Mouse (Mus musculus): ENCODE measurements at regions not wholly inside any gene's neighbourhood (a gene's known extent, or its start where the extent isn't known, plus 50 kb on each side); places are given as distances from the start of the nearest gene placed in this dataset.

GRCm38 (mm10) chr10:99425265-99425664 is 162.2 kb downstream of the Dusp6 start:
- Histone ChIP-seq H3K27ac (replicated peaks; ENCODE audit: low read depth, low read length) (no peak overlapping the region), H3K4me3 (replicated peaks; ENCODE audit: low read depth, low read length) (no peak overlapping the region), H3K27me3 (ENCODE audit: control insufficient read depth, insufficient read depth, low read length) (no peaks in the 10 kb centered on the region), H3K4me2 (ENCODE audit: low read length) (no peak overlapping the region), H3K36me3 (ENCODE audit: control insufficient read depth, insufficient read depth, low read length) (no peaks in the 10 kb centered on the region), H3K9me3 (ENCODE audit: control insufficient read depth, low read length) (no peaks in the 10 kb centered on the region), H3K4me1 (ENCODE audit: control insufficient read depth, insufficient read depth, low read length) (no peaks in the 10 kb centered on the region), H3K9ac (replicated peaks; ENCODE audit: low read length) (no peak overlapping the region)
- WGBS: 90% methylated on average over 4 of the region's 4 CpGs
- ATAC-seq (ENCODE audit: low FRiP score, low TSS enrichment) (no peak), DNase-seq (no peak)

- Histone ChIP-seq H3K4me3 (replicated peaks; ENCODE audit: low read depth, low read length) (no peak overlapping the region), H3K9ac (replicated peaks; ENCODE audit: low read length) (no peak overlapping the region), H3K4me1 (ENCODE audit: control insufficient read depth, insufficient read depth, low read length) (no peaks in the 10 kb centered on the region), H3K27ac (replicated peaks; ENCODE audit: low read depth, low read length) (no peak overlapping the region), H3K36me3 (ENCODE audit: control insufficient read depth, insufficient read depth, low read length) (no peaks in the 10 kb centered on the region), H3K27me3 (ENCODE audit: control insufficient read depth, insufficient read depth, low read length) (no peaks in the 10 kb centered on the region), H3K9me3 (ENCODE audit: control insufficient read depth, low read length) (no peaks in the 10 kb centered on the region), H3K4me2 (ENCODE audit: low read length) (no peak overlapping the region)
- no peak for ATAC-seq (ENCODE audit: low FRiP score, low TSS enrichment)
- WGBS: 64% methylated on average over 9 of the region's 9 CpGs
- no peak for DNase-seq
Measured at GRCm38 (mm10) chr10:99430175-99430574, 167.1 kb downstream of the Dusp6 start.

- Histone ChIP-seq H3K27me3 (ENCODE audit: control insufficient read depth, insufficient read depth, low read length) (no peaks in the 10 kb centered on the region), H3K4me1 (ENCODE audit: control insufficient read depth, insufficient read depth, low read length) (no peaks in the 10 kb centered on the region), H3K9ac (replicated peaks; ENCODE audit: low read length) (no peak overlapping the region), H3K27ac (replicated peaks; ENCODE audit: low read depth, low read length) (no peak overlapping the region), H3K4me2 (ENCODE audit: low read length) (no peak overlapping the region), H3K4me3 (replicated peaks; ENCODE audit: low read depth, low read length) (no peak overlapping the region), H3K36me3 (ENCODE audit: control insufficient read depth, insufficient read depth, low read length) (no peaks in the 10 kb centered on the region), H3K9me3 (ENCODE audit: control insufficient read depth, low read length) (no peaks in the 10 kb centered on the region)
- WGBS: 67% methylated on average over 16 of the region's 16 CpGs
- ATAC-seq (ENCODE audit: low FRiP score, low TSS enrichment) (no peak), DNase-seq (no peak)
Measured at GRCm38 (mm10) chr10:99430669-99431561, 167.9 kb downstream of the Dusp6 start.

DNA sequence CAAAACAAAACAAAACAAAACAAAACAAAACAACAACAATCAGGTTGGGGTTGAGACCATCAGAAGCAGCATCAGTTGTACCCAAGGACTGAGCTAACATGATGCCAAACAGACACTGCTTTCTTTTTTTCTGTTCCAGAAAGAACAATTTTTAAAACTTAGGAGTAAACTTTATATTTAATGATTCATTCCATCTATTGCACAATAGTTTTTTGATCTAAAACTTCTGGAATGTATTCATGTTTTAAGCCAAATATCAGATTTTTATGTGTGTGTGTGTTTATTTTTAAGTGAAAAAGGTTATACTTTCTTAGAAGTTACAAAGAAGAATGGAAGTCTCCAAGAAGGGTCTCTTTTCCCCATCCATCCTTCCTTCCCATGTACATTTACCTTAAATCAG is 174.0 kb downstream of the Dusp6 start:
- Histone ChIP-seq H3K4me3 (replicated peaks; ENCODE audit: low read depth, low read length) (no peak overlapping the region), H3K4me1 (ENCODE audit: control insufficient read depth, insufficient read depth, low read length) (no peaks in the 10 kb centered on the region), H3K27ac (replicated peaks; ENCODE audit: low read depth, low read length) (no peak overlapping the region), H3K9me3 (ENCODE audit: control insufficient read depth, low read length) (no peaks in the 10 kb centered on the region), H3K4me2 (ENCODE audit: low read length) (no peak overlapping the region), H3K36me3 (ENCODE audit: control insufficient read depth, insufficient read depth, low read length) (no peaks in the 10 kb centered on the region), H3K27me3 (ENCODE audit: control insufficient read depth, insufficient read depth, low read length) (no peaks in the 10 kb centered on the region), H3K9ac (replicated peaks; ENCODE audit: low read length) (no peak overlapping the region)
- DNase-seq (no peak), ATAC-seq (ENCODE audit: low FRiP score, low TSS enrichment) (no peak)

DNA sequence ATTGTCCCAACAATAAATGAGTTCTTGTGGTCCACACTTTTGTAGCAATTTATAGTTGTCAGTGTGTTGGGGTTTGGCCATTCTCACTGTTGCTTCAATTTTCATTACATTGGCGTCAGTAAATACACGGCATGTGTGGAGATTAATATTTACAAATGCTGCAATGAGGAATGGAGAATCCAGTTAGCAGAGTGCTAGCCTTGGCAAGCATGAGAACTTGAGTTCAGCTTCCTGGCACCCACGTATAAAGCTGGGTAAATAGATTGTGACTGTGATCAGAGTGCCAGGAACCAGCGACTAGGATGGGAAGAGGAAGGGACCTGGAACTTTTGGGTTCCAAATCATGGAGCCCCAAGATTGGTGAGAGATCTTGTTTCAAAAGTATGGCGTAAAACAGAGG is 177.1 kb downstream of the Dusp6 start:
- H3K27ac ChIP-seq (replicated peaks; ENCODE audit: low read depth, low read length): no peak overlapping the region
- H3K9ac ChIP-seq (replicated peaks; ENCODE audit: low read length): no peak overlapping the region
- DNase-seq (no peak), ATAC-seq (ENCODE audit: low FRiP score, low TSS enrichment) (no peak)
- no peaks in the 10 kb centered on the region for H3K27me3 ChIP-seq (ENCODE audit: control insufficient read depth, insufficient read depth, low read length)
- H3K9me3 ChIP-seq (ENCODE audit: control insufficient read depth, low read length): no peaks in the 10 kb centered on the region
- H3K4me1 ChIP-seq (ENCODE audit: control insufficient read depth, insufficient read depth, low read length): no peaks in the 10 kb centered on the region
- H3K36me3 ChIP-seq (ENCODE audit: control insufficient read depth, insufficient read depth, low read length): no peaks in the 10 kb centered on the region
- no peak overlapping the region for H3K4me2 ChIP-seq (ENCODE audit: low read length)
- H3K4me3 ChIP-seq (replicated peaks; ENCODE audit: low read depth, low read length): no peak overlapping the region
- WGBS: 92% methylated on average over 5 of the region's 5 CpGs

DNA sequence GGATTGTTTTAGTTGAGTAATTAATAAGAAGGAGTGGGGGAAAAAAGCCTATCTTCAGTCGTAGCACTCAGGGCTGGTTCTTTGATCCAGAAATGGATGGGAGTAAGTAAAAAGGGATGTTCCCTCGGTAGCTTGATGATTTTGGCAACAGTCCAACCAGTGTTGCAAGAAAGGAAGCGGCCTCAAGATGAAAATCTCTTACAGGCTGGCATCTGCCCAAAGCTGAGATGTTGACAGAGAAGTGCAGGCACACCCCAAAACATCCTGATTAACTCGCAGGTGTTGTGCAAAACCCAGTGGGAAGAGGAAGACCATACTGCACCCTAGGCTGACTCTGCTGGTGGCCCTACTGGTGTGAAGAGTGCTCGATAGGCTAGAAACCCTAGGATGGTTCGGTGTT is 178.0 kb downstream of the Dusp6 start:
- H3K4me1 ChIP-seq (ENCODE audit: control insufficient read depth, insufficient read depth, low read length): no peaks in the 10 kb centered on the region
- no peak overlapping the region for H3K27ac ChIP-seq (replicated peaks; ENCODE audit: low read depth, low read length)
- no peak overlapping the region for H3K4me2 ChIP-seq (ENCODE audit: low read length)
- no peaks in the 10 kb centered on the region for H3K27me3 ChIP-seq (ENCODE audit: control insufficient read depth, insufficient read depth, low read length)
- H3K4me3 ChIP-seq (replicated peaks; ENCODE audit: low read depth, low read length): no peak overlapping the region
- H3K9ac ChIP-seq (replicated peaks; ENCODE audit: low read length): no peak overlapping the region
- H3K36me3 ChIP-seq (ENCODE audit: control insufficient read depth, insufficient read depth, low read length): no peaks in the 10 kb centered on the region
- DNase-seq: peak; percentile 75
- WGBS: 57% methylated on average over 6 of the region's 6 CpGs
- H3K9me3 ChIP-seq (ENCODE audit: control insufficient read depth, low read length): no peaks in the 10 kb centered on the region
- no peak for ATAC-seq (ENCODE audit: low FRiP score, low TSS enrichment)

- ATAC-seq (ENCODE audit: low FRiP score, low TSS enrichment) (no peak), DNase-seq (no peak)
- H3K9me3 ChIP-seq (ENCODE audit: control insufficient read depth, low read length): no peaks in the 10 kb centered on the region
- H3K4me2 ChIP-seq (ENCODE audit: low read length): no peak overlapping the region
- no peak overlapping the region for H3K4me3 ChIP-seq (replicated peaks; ENCODE audit: low read depth, low read length)
- H3K27ac ChIP-seq (replicated peaks; ENCODE audit: low read depth, low read length): no peak overlapping the region
- H3K9ac ChIP-seq (replicated peaks; ENCODE audit: low read length): no peak overlapping the region
- 72% methylated on average over 10 of the region's 10 CpGs for whole genome bisulfite sequencing
- no peaks in the 10 kb centered on the region for H3K27me3 ChIP-seq (ENCODE audit: control insufficient read depth, insufficient read depth, low read length)
- H3K36me3 ChIP-seq (ENCODE audit: control insufficient read depth, insufficient read depth, low read length): no peaks in the 10 kb centered on the region
- H3K4me1 ChIP-seq (ENCODE audit: control insufficient read depth, insufficient read depth, low read length): no peaks in the 10 kb centered on the region
Measured at GRCm38 (mm10) chr10:99441931-99442330, 178.9 kb downstream of the Dusp6 start.

GRCm38 (mm10) chr10:99443453-99444170 is 180.6 kb downstream of the Dusp6 start:
- ATAC-seq (ENCODE audit: low FRiP score, low TSS enrichment) (no peak), DNase-seq (no peak)
- H3K27ac ChIP-seq (replicated peaks; ENCODE audit: low read depth, low read length): no peak overlapping the region
- no peaks in the 10 kb centered on the region for H3K36me3 ChIP-seq (ENCODE audit: control insufficient read depth, insufficient read depth, low read length)
- WGBS: 89% methylated on average over 18 of the region's 18 CpGs
- no peak overlapping the region for H3K4me3 ChIP-seq (replicated peaks; ENCODE audit: low read depth, low read length)
- no peak overlapping the region for H3K4me2 ChIP-seq (ENCODE audit: low read length)
- H3K4me1 ChIP-seq (ENCODE audit: control insufficient read depth, insufficient read depth, low read length): no peaks in the 10 kb centered on the region
- no peaks in the 10 kb centered on the region for H3K27me3 ChIP-seq (ENCODE audit: control insufficient read depth, insufficient read depth, low read length)
- H3K9me3 ChIP-seq (ENCODE audit: control insufficient read depth, low read length): no peaks in the 10 kb centered on the region
- H3K9ac ChIP-seq (replicated peaks; ENCODE audit: low read length): no peak overlapping the region

Measured in midbrain, embryonic 14.5 days (tissue).